Mouse (Mus musculus) kidney, adult 2 months (tissue): ENCODE data around the gene Rapgef1.

ENCODE experiments used
- CTCF ChIP-seq: fragments of 200-500 bp; conservative IDR thresholded peaks from 2 replicates; pipeline ENCODE4 v1.5.1; 2011; ENCODE audit warnings: low read depth, mild to moderate bottlenecking, control low read depth, low read length, moderate library complexity, mixed read lengths; ENCODE audit not compliant: insufficient read depth, insufficient read length
- POLR2A ChIP-seq: fragments of 200-500 bp; IDR thresholded peaks from one replicate; pipeline ENCODE4 v1.6.1; 2011; ENCODE audit warnings: low read depth, low read length, control low read depth

DNA sequence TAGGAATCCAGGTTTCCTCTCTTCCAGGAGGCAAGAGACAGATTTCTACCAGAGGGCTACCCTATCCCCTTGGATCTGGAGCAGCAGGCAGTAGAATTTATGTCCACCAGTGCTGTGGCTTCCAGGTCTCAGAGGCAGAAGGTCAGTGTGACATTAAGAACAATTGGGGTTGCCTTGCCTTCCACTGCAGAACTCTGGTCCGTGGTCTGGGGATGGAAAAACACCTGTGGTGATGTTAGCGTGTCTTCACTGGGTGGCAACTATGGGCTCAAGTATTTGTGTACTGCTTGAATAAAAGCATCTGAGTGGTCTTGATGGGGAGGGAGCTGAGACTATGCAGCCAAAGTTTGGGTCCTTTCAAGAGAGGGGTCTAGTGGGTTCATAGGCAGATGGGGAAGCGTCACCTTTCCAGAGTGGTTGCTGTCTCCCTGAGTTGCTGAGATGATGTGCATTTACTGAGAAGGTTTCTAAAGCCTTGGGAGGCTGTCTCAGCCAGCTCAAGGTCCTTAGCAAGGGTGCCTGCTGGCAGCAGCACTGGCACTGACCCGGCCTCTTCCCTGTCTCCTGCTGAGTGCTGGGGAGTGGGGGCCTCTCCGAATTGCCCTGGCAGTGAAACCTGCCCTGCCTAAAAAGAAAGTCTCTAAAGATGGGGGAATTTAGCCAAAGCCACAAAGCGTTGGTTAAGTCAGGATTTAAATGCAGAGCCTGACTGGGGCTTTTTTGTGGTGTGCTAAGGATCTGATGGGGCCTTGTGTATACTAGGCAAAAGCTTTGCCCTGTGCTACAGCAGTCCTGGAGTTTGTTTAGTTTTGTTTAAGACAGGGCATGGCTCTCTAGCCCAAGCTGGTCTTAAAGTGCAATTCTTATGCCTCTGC is 60.4 kb downstream of the Rapgef1 start:
- TF ChIP-seq CTCF, result no peak
- no peak for TF ChIP-seq POLR2A
